Mouse (Mus musculus) bone marrow, adult 2 months (tissue): ENCODE results near the gene Cep128. TPM values are rescaled to one million over a fixed set of nuclear protein-coding genes. Genes with fewer than 3 reads are reported as not detected.

ENCODE experiments used
- H3K27ac ChIP-seq: fragments of 200-500 bp; 2 replicates; pipeline ENCODE4 v1.5.1; 2012; ENCODE audit warnings: low read depth, mild to moderate bottlenecking, control low read depth, inconsistent platforms, low read length; ENCODE audit not compliant: control insufficient read depth, poor library complexity, insufficient read depth
- H3K4me1 ChIP-seq: fragments of 200-500 bp; 2 replicates; pipeline ENCODE4 v1.6.1; 2011; ENCODE audit warnings: low read length; ENCODE audit not compliant: control insufficient read depth, insufficient read depth
- H3K4me3 ChIP-seq: fragments of 200-500 bp; replicated peaks from 2 replicates; pipeline ENCODE3; 2011; ENCODE audit warnings: mild to moderate bottlenecking, low read depth, low read length, control low read depth; ENCODE audit not compliant: control insufficient read depth
- CTCF ChIP-seq: fragments of 200-500 bp; IDR thresholded peaks from 2 replicates; pipeline ENCODE4 v1.5.1; 2011; ENCODE audit warnings: low read length, control low read depth; ENCODE audit not compliant: control insufficient read depth, insufficient read depth
- POLR2A ChIP-seq: fragments of 200-500 bp; IDR thresholded peaks from 2 replicates; pipeline ENCODE4 v1.6.1; 2011; ENCODE audit warnings: low read depth, mild to moderate bottlenecking, control low read depth, low read length, borderline replicate concordance; ENCODE audit not compliant: control insufficient read depth
- WGBS: fragments of 180-500 bp; shearing (Covaris S2); methylation state at CpG from one replicate; pipeline ENCODE4 v1.1.7; 2018; 5-methylcytosine and 5-hydroxymethylcytosine counted together
- polyA plus RNA-seq: library from polyadenylated mRNA; stranded (reverse); fragments of >200 nt; gene quantifications from 2 replicates; pipeline ENCODE4 v1.2.4, GENCODE M21; 2011; ENCODE audit warnings: low replicate concordance; ENCODE audit not compliant: missing spikeins, insufficient read depth, insufficient read length

Cep128 gene
- polyA plus RNA-seq, 1 experiment = 67.8 TPM

DNA sequence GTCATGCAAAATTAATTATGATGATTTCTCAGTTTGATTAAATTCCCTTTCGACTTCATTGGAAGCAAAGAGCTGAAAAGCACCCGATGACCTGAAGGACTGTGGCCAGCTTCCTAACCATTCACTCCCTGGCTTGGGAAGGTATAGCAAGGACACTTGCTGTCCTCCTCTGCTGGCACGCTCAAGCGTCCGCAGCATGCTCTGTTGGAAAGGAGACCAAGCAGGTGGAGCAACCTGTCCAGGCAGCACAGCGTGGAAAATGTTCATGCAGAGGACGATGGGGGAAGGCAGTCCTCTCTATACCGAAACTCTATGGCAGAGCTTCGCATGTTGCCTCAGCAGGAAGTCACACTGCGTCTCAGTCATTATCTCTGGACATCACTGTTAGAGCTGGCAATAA, 327.3 kb downstream of the Cep128 start:
- no peak overlapping the region for H3K4me3 ChIP-seq
- 89% methylated on average over 10 of the region's 10 CpGs for WGBS
- no peak overlapping the region for H3K27ac ChIP-seq
- TF ChIP-seq CTCF = no peak
- TF ChIP-seq POLR2A = no peak
- no peaks in the 10 kb centered on the region; the same call in 1 of the 2 replicates for H3K4me1 ChIP-seq

- TF ChIP-seq CTCF = no peak
- TF ChIP-seq POLR2A = no peak
- WGBS = 85% methylated on average over 3 of the region's 3 CpGs
- Histone ChIP-seq H3K4me3 (no peak overlapping the region), H3K27ac (no peak overlapping the region), H3K4me1 (no peaks in the 10 kb centered on the region; the same call in 1 of the 2 replicates)
Measured at GRCm38 (mm10) chr12:91052301-91052700, 331.9 kb downstream of the Cep128 start.

- H3K4me1 ChIP-seq = no peaks in the 10 kb centered on the region; the same call in 1 of the 2 replicates
- TF ChIP-seq CTCF = no peak
- no peak for TF ChIP-seq POLR2A
- no peak overlapping the region for H3K27ac ChIP-seq
- WGBS = 92% methylated on average over 9 of the region's 9 CpGs
- H3K4me3 ChIP-seq = no peak overlapping the region
Measured at GRCm38 (mm10) chr12:91050593-91051325, 333.4 kb downstream of the Cep128 start.

- TF ChIP-seq CTCF (no peak), POLR2A (no peak)
- Histone ChIP-seq H3K4me3 (no peak overlapping the region), H3K27ac (no peak overlapping the region), H3K4me1 (no peaks in the 10 kb centered on the region)
- 67% methylated on average over 4 of the region's 4 CpGs for WGBS
Measured at GRCm38 (mm10) chr12:91041363-91041762, 342.8 kb downstream of the Cep128 start.

DNA sequence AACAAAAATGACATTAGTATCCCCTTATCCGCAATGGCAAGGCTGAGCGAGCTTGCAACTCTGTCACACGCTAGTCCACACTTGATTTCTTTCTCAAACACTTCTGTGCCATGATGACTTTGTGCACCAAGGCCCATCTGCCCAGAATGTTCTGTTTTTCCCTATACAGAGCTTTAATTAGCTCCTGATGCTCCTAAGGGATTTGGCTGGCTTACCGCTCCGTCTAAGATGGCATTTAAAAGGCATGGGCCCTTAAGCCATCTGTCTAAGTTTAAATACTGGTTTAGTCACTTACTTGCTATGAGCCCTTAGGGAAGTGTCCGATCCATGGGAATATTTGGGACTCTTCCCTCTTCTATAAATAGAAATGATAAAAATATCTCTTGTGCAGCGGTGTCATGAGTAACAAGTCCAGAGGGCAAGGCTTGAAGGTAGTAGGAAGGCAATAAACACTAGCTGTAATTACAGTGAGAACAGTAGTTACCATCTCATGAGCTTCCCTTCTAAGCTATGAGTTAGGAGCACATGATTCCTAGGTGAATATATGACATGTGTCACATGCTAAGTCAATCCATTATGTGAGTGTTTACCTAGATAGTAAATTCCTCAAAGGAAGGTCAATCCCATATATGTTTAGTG, 343.8 kb downstream of the Cep128 start:
- WGBS = 88% methylated on average over 7 of the region's 7 CpGs
- Histone ChIP-seq H3K4me1 (no peaks in the 10 kb centered on the region), H3K27ac (no peak overlapping the region), H3K4me3 (no peak overlapping the region)
- TF ChIP-seq CTCF = no peak
- TF ChIP-seq POLR2A = no peak

- Histone ChIP-seq H3K27ac (no peak overlapping the region), H3K4me3 (no peak overlapping the region), H3K4me1 (no peaks in the 10 kb centered on the region)
- no peak for TF ChIP-seq POLR2A
- TF ChIP-seq CTCF = no peak
- 86% methylated on average over 5 of the region's 5 CpGs for WGBS
Measured at GRCm38 (mm10) chr12:91029116-91029515, 355.1 kb downstream of the Cep128 start.

GRCm38 (mm10) chr12:91027681-91028080, 356.5 kb downstream of the Cep128 start:
- Histone ChIP-seq H3K4me3 (no peak overlapping the region), H3K27ac (no peak overlapping the region), H3K4me1 (no peaks in the 10 kb centered on the region)
- TF ChIP-seq CTCF = no peak
- no peak for TF ChIP-seq POLR2A
- 96% methylated on average over 9 of the region's 9 CpGs for WGBS

GRCm38 (mm10) chr12:91027100-91027499, 357.1 kb downstream of the Cep128 start:
- Histone ChIP-seq H3K4me1 (no peaks in the 10 kb centered on the region), H3K4me3 (no peak overlapping the region), H3K27ac (no peak overlapping the region)
- TF ChIP-seq CTCF = no peak
- TF ChIP-seq POLR2A = no peak
- 82% methylated on average over 4 of the region's 4 CpGs for WGBS
